Mouse (Mus musculus) 416B (cell line): ENCODE measurements around the gene Vmn1r126.
"Not testable (repeated sequence)": the region's sequence is repeated elsewhere in the genome, so short reads cannot be mapped to it uniquely, and the experiment has no call there.

Source experiments
- DNase-seq: peaks from one replicate; pipeline ENCODE4 v3.0.0; 2011; ENCODE audit warnings: low read depth

The Vmn1r126 gene

DNA sequence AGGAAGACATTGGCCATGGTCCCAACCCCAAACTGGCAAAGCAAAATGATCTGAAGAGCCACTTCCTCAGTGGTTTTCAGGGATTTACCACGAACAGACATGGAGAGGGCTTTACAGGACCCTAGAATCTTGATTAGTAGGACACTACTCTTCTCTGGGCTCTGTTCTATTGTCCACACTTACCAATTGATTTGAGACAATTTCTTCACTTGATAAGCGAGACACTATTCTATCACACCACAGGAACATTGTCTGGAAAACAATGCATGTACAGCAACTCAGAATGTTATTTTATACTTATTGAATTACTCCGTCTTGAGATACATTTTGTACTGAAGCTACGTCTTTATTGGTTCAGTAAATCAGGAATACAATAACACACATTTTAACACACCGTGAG is at the start of gene Vmn1r126:
Vmn1r126 (minus strand) TSS at position 101 of the 400 bp plus-strand sequence.
- DNase-seq = not testable (repeated sequence)

DNA sequence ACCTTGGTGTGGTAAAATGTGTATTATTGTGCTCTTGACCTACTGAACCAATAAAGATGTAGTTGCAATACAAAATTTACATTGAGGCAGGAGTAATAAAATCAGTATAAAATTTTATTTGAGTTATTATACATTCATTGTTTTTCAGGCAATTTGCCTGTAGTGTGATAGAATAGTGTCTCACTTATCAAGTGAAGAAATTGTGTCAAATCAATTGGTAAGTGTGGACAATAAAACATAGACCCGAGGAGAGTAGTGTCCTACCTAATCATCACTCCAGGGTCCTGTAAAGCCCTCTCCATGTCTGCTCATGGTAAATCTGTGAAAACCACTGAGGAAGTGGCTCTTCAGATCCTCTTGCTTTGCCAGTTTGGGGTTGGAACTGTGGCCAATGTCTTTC is 47.8 kb upstream of the Vmn1r126 start, which contains the start of gene Vmn1r128:
Vmn1r128 (plus strand) TSS at position 301 of the 400 bp plus-strand sequence.
- DNase-seq = not testable (repeated sequence)

DNA sequence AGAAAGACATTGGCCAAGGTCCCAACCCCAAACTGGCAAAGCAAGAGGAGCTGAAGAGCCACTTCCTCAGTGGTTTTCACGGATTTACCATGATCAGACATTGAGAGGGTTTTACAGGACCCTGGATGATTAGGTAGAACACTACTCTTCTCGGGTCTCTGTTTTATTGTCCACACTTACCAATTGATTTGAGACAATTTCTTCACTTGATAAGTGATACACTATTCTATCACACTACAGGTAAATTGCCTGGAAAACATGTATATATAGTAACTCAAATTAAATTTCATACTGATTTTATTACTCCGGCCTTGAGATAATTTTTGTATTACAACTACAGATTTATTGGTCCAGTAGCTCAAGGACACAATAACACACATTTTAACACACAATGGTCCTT is 18.5 kb upstream of the Vmn1r126 start, which contains the start of gene Vmn1r127:
Vmn1r127 (minus strand) TSS at position 101 of the 400 bp plus-strand sequence.
- not testable (repeated sequence) for DNase-seq

DNA sequence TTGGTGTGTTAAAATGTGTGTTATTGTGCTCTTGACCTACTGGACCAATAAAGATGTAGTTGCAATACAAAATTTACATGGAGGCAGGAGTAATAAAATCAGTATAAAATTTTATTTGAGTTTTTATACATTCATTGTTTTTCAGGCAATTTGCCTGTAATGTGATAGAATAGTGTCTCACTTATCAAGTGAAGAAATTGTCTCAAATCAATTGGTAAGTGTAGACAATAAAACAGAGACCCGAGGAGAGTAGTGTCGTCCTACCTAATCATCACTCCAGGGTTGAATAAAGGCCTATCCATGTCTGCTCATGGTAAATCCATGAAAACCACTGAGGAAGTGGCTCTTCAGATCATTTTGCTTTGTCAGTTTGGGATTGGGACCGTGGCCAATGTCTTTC is 29.4 kb downstream of the Vmn1r126 start, which contains the start of gene Vmn1r125:
Vmn1r125 (plus strand) TSS at position 301 of the 400 bp plus-strand sequence.
- not testable (repeated sequence) for DNase-seq

DNA sequence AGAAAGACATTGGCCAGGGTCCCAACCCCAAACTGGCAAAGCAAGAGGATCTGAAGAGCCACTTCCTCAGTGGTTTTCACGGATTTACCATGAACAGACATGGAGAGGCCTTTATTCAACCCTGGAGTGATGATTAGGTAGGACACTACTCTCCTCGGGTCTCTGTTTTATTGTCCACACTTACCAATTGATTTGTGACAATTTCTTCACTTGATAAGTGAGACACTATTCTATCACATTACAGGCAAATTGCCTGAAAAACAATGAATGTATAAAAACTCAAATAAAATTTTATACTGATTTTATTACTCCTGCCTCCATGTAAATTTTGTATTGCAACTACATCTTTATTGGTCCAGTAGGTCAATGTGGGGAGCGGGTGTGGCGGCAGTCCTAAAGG is 40.8 kb downstream of the Vmn1r126 start, which contains the start of gene Vmn1r124:
Vmn1r124 (minus strand) TSS at position 101 of the 400 bp plus-strand sequence.
- not testable (repeated sequence) for DNase-seq
